Comparison of ENCODE assay signal across 8 mouse cellular contexts in genomic region chr16:34125595-34125994, GRCm38 (mm10).
A peak's percentile ranks its signal among the peaks of the same experiment; 100 is the strongest.
DNase-seq lines count a peak whose midpoint lies in the region; ATAC-seq and TF ChIP-seq lines count a peak whose summit lies in the region.

No protein-coding gene starts in this region.

- TF ChIP-seq POLR2A in small intestine, adult 2 months (IDR thresholded peaks at IDR 0.05; ENCODE audit: low read depth, low read length), result no peak

- no peaks in the 10 kb centered on the region for H3K27me3 ChIP-seq in intestine, embryonic 14.5 days (replicated peaks; ENCODE audit: control insufficient read depth, insufficient read depth, low read length)
- H3K27me3 ChIP-seq in intestine, embryonic 15.5 days (replicated peaks), result no peaks in the 10 kb centered on the region
- no peaks in the 10 kb centered on the region for H3K27me3 ChIP-seq in midbrain, embryonic 12.5 days
- H3K27me3 ChIP-seq in small intestine, adult 2 months (ENCODE audit: control insufficient read depth, insufficient read depth, low read length), result no peaks in the 10 kb centered on the region

- peak; percentile 70 for DNase-seq in intestine, embryonic 14.5 days (ENCODE audit: low spot score)
- DNase-seq in cerebellum, postnatal 4 days (ENCODE audit: low spot score in 2 of 2), result peak; percentile 39 to 68
- peak; percentile 56 to 64 for DNase-seq in gastrocnemius, adult 8-10 months (ENCODE audit: low spot score in 2 of 2)
- peak; percentile 83 to 90 for DNase-seq in left cerebral cortex, postnatal 14 days (ENCODE audit: low spot score in 2 of 2)

- peak; percentile 70; the same call in 1 of the 2 replicates for TF ChIP-seq CTCF in small intestine, adult 2 months (IDR thresholded peaks at IDR 0.05; ENCODE audit: extremely low read depth, insufficient read length, insufficient replicate concordance, low read depth, low read length)

- no peaks in the 10 kb centered on the region for H3K9me3 ChIP-seq in intestine, embryonic 14.5 days (ENCODE audit: control insufficient read depth, low read length)
- H3K9me3 ChIP-seq in intestine, embryonic 15.5 days, result no peaks in the 10 kb centered on the region
- H3K9me3 ChIP-seq in midbrain, embryonic 12.5 days, result no peaks in the 10 kb centered on the region

- H3K9ac ChIP-seq in intestine, embryonic 14.5 days (ENCODE audit: low read length), result no peak overlapping the region
- H3K9ac ChIP-seq in intestine, embryonic 15.5 days, result no peak overlapping the region
- 0 out of 2 replicates have a peak overlapping the region, but pooled peaks have one; percentile 15 for H3K9ac ChIP-seq in midbrain, embryonic 12.5 days (replicated peaks)

- H3K27ac ChIP-seq in intestine, embryonic 14.5 days (ENCODE audit: low read depth), result no peak overlapping the region
- no peak overlapping the region for H3K27ac ChIP-seq in intestine, embryonic 15.5 days
- H3K27ac ChIP-seq in midbrain, embryonic 12.5 days (replicated peaks), result no peak overlapping the region
- no peak overlapping the region for H3K27ac ChIP-seq in small intestine, adult 2 months (ENCODE audit: insufficient read depth, low read depth, low read length)

- WGBS in intestine, embryonic 14.5 days, result 4% methylated on average over 2 of the region's 2 CpGs
- WGBS in intestine, embryonic 15.5 days, result 8% methylated on average over 2 of the region's 2 CpGs
- WGBS in midbrain, embryonic 12.5 days, result 2% methylated on average over 2 of the region's 2 CpGs
- WGBS in small intestine, adult 2 months, result 0% methylated on average over 2 of the region's 2 CpGs

- no peak overlapping the region for H3K4me3 ChIP-seq in intestine, embryonic 14.5 days (ENCODE audit: low read depth, low read length)
- no peak overlapping the region for H3K4me3 ChIP-seq in intestine, embryonic 15.5 days (replicated peaks)
- H3K4me3 ChIP-seq in midbrain, embryonic 12.5 days, result no peak overlapping the region
- H3K4me3 ChIP-seq in small intestine, adult 2 months (ENCODE audit: low read depth, low read length), result no peak overlapping the region

- H3K4me1 ChIP-seq in intestine, embryonic 14.5 days (replicated peaks; ENCODE audit: control insufficient read depth, insufficient read depth, low read length), result no peaks in the 10 kb centered on the region
- H3K4me1 ChIP-seq in intestine, embryonic 15.5 days (replicated peaks), result no peaks in the 10 kb centered on the region
- H3K4me1 ChIP-seq in midbrain, embryonic 12.5 days, result no peaks in the 10 kb centered on the region
- no peaks in the 10 kb centered on the region; the same call in 1 of the 2 replicates for H3K4me1 ChIP-seq in small intestine, adult 2 months (ENCODE audit: control insufficient read depth, insufficient read depth, insufficient read length, low read length)

- intact Hi-C loops in left cerebral cortex, postnatal 14 days (cut with DNase I), result loop anchor here (5.0 to 10.0 kb wide), 2 partner anchors 42 to 159 kb away; no protein-coding TSS in a partner anchor

- ATAC-seq in intestine, embryonic 14.5 days (replicated peaks; ENCODE audit: low FRiP score, low TSS enrichment, low read depth), result no peak
- ATAC-seq in intestine, embryonic 15.5 days, result no peak
- peak; percentile 41 for ATAC-seq in inflammation-experienced regulatory T-cells, adult 6 months
- ATAC-seq in midbrain, embryonic 12.5 days (ENCODE audit: low FRiP score, low read depth), result 0 out of 2 replicates have a peak, but pooled peaks have one; percentile 52

- H3K4me2 ChIP-seq in intestine, embryonic 14.5 days (ENCODE audit: low read length), result no peak overlapping the region
- no peak overlapping the region for H3K4me2 ChIP-seq in intestine, embryonic 15.5 days (replicated peaks)
- no peak overlapping the region for H3K4me2 ChIP-seq in midbrain, embryonic 12.5 days (replicated peaks)

- H3K36me3 ChIP-seq in intestine, embryonic 14.5 days (ENCODE audit: control insufficient read depth, insufficient read depth, low read length), result no peaks in the 10 kb centered on the region
- no peaks in the 10 kb centered on the region for H3K36me3 ChIP-seq in intestine, embryonic 15.5 days
- no peaks in the 10 kb centered on the region for H3K36me3 ChIP-seq in midbrain, embryonic 12.5 days
- H3K36me3 ChIP-seq in small intestine, adult 2 months (ENCODE audit: control insufficient read depth, insufficient read depth, low read length), result peaks cover 7% of the 10 kb centered on the region; the same call in 1 of the 2 replicates

Comparison
In these comparisons a context has a peak if more than half of its experiments do, and no peak if none do; other contexts are left out.
1. ATAC-seq: peak in inflammation-experienced regulatory T-cells, adult 6 months (single experiment) and midbrain, embryonic 12.5 days (single experiment); none in intestine, embryonic 14.5 days (single experiment) and intestine, embryonic 15.5 days (single experiment).
2. Peak in every context shown above with its lines, with median percentiles within 50 percentile points of each other: DNase-seq.